Mouse (Mus musculus) intestine, postnatal 0 days (tissue): Measurements from ENCODE around the gene Itga11. TPM values are rescaled to one million over a fixed set of nuclear protein-coding genes. Genes with fewer than 3 reads are reported as not detected.
A peak's percentile ranks its signal among the peaks of the same experiment; 100 is the strongest.

Experiments used
- ATAC-seq: fragments of 200-750 bp; cut with Nextera tagmentation; 2 replicates; pipeline ENCODE4 v1.8.0; 2017; ENCODE audit warnings: mild to moderate bottlenecking, moderate TSS enrichment, moderate library complexity
- H3K27ac ChIP-seq: fragments of 300-500 bp; sonication (generic); 2 replicates; pipeline ENCODE4 v1.5.1; 2014; ENCODE audit warnings: mild to moderate bottlenecking, low read depth, low read length, moderate library complexity
- H3K27me3 ChIP-seq: fragments of 300-500 bp; sonication (generic); replicated peaks from 2 replicates; pipeline ENCODE4 v1.6.1; 2014; ENCODE audit warnings: low read length, mixed read lengths; ENCODE audit not compliant: control insufficient read depth, insufficient read depth
- H3K36me3 ChIP-seq: fragments of 300-500 bp; sonication (generic); 2 replicates; pipeline ENCODE4 v1.6.1; 2014; ENCODE audit warnings: mild to moderate bottlenecking, moderate library complexity; ENCODE audit not compliant: control insufficient read depth, insufficient read depth
- H3K4me1 ChIP-seq: fragments of 300-500 bp; sonication (generic); replicated peaks from 2 replicates; pipeline ENCODE4 v1.6.1; 2014; ENCODE audit warnings: antibody characterized with exemption, low read length, mixed read lengths; ENCODE audit not compliant: control insufficient read depth, insufficient read depth
- H3K4me2 ChIP-seq: fragments of 300-500 bp; sonication (generic); replicated peaks from 2 replicates; pipeline ENCODE4 v1.6.1; 2014; ENCODE audit warnings: low read depth, mild to moderate bottlenecking, moderate library complexity
- H3K4me3 ChIP-seq: fragments of 300-500 bp; sonication (generic); 2 replicates; pipeline ENCODE4 v1.5.1; 2014; ENCODE audit warnings: low read depth, low read length
- H3K9ac ChIP-seq: fragments of 300-500 bp; sonication (generic); 2 replicates; pipeline ENCODE4 v1.6.1; 2014; ENCODE audit warnings: mild to moderate bottlenecking, low read depth, low read length
- H3K9me3 ChIP-seq: fragments of 300-500 bp; sonication (generic); 2 replicates; pipeline ENCODE4 v1.6.1; 2016; ENCODE audit warnings: mixed run types; ENCODE audit not compliant: control insufficient read depth
- CTCF ChIP-seq: sonication (generic); IDR thresholded peaks from 2 replicates; pipeline ENCODE4 v1.5.1; 2016; ENCODE audit warnings: low read depth, mild to moderate bottlenecking, control low read depth, antibody characterized with exemption, moderate library complexity
- WGBS: fragments of 180-500 bp; shearing (Covaris S2); extraction: QIAGEN DNeasy Blood & Tissue Kit; methylation state at CpG from one replicate; pipeline ENCODE4 v1.1.7; 2014; 5-methylcytosine and 5-hydroxymethylcytosine counted together
- polyA plus RNA-seq: library from polyadenylated mRNA; unstranded; fragments of >200 nt; fragmentation: Nextera tagmentation; extraction: Ambion mirVana; gene quantifications from 2 replicates; pipeline ENCODE4 v1.2.1, GENCODE M21; 2015

Gene Itga11
- polyA plus RNA-seq, 1 experiment from 2014 or later: 0.46 TPM

DNA sequence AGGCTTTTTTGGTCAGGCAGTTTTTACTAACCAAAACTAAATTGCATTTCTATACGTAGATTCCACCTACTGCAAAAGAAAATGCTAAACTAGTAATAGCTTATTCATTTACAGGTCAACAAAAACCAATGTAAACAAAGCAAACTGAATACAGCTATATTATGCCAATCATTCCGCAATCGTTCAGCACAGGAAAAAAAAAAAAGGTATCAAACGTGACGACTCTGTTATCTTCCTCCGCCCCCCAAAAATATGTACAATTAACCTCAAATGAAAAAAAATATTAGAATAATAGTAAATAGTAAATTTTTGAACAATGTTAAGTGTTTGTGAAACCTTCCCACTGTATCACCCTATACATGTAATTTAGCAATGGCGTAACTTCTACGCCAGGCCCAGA is 132.5 kb downstream of the Itga11 start:
- WGBS: 13% methylated on average over 8 of the region's 8 CpGs
- H3K27me3 ChIP-seq: no peaks in the 10 kb centered on the region
- H3K36me3 ChIP-seq: no peaks in the 10 kb centered on the region
- peak overlapping the region; percentile 94 for H3K9ac ChIP-seq
- H3K4me3 ChIP-seq: peak overlapping the region; percentile 97
- peak overlapping the region; percentile 90 for H3K4me2 ChIP-seq
- H3K27ac ChIP-seq: no peak overlapping the region
- no peak for TF ChIP-seq CTCF
- H3K4me1 ChIP-seq: no peaks in the 10 kb centered on the region; the same call in 1 of the 2 replicates
- H3K9me3 ChIP-seq: no peaks in the 10 kb centered on the region
- no peak for ATAC-seq

DNA sequence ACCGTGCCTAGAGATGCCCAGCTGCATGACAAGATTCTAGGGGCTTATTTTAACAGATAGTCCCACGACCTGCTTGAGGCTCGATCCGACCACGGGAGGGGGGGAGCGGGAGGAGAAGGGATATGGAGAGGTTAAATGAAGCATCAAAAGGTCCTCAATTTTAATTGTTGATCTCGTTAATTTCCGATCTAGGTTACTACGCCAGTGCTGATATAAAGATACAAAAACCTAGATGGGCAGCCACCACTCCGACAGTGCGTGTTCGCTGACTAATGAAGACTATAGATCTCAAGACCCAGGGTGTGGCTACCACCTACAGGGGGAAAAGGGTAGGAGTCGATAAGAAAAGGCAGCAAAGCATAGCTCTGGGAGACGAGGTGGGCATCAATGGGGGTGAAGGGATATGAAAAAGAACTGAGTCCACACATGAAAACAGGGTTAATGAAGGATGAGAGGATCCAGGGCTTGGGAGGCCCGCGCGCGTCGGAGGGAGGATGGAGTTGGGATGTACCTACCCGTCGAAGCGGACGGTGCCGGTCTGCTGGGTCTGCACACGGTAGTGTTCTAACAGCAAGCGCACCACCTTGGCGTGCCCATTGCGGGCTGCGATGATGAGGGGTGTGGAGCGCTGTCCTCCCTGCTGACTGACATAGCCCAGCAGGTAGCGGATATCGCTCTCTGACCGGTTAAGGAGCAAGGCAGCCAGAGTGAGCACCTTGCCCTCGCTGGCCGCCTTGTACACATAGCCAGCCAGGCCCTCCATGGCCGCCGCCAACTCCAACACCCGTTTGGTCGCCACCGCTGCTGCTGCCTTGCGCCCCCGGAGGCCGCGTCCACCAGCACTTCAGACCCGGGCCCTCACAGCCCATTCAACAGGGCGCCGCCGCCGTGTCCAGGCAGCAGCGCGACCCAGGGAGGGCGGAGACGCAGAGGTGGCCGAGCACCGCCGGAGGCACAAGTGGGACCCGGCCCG is 133.2 kb downstream of the Itga11 start:
- Histone ChIP-seq H3K36me3 (no peaks in the 10 kb centered on the region), H3K4me3 (peak overlapping the region; percentile 97), H3K27me3 (no peaks in the 10 kb centered on the region), H3K9ac (peak overlapping the region; percentile 94), H3K9me3 (no peaks in the 10 kb centered on the region), H3K4me2 (peak overlapping the region; percentile 90), H3K27ac (peak overlapping the region; percentile 95), H3K4me1 (no peaks in the 10 kb centered on the region; the same call in 1 of the 2 replicates)
- peak; percentile 52 for TF ChIP-seq CTCF
- WGBS: under 1% methylated on average over 58 of the region's 58 CpGs
- ATAC-seq: peak; percentile 44

DNA sequence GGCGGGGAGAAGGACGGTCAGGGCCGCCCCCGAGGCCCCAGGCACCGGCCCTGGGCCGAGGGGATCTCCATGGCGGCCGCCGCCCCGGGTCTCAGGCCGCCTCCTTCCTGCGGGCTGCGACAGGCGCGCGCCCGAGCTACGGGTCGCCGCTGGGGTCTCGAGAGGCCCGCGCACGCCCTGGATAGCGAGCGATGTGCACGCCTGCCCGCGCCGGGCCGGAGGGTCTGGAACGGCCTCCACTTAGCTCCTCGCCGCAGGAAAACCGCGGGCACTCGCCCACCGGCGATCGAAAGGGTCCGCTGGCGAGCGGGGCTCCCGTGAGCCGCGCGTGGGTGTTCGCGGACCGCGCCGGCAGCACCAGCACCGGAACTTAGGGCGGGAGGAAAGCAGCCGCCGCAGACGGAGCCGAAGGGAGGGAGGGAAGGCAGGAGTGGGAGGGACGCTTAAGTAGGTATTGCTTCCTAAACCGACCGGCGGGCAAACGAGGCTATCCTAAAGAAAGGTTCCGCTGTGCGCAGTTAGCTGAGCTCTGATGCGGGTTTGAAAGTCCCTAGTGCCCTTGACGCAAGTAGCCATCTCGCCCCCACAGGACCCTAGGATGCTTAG is 134.0 kb downstream of the Itga11 start, which contains the start of gene Fem1b:
Gene Fem1b (minus strand): TSS at position 419 of the 606 bp plus-strand sequence.
- Histone ChIP-seq H3K36me3 (no peaks in the 10 kb centered on the region), H3K9me3 (no peaks in the 10 kb centered on the region), H3K4me3 (peak within 1 kb of the TSS; percentile 97), H3K4me1 (no peaks in the 10 kb centered on the region; the same call in 1 of the 2 replicates), H3K4me2 (peak within 1 kb of the TSS; percentile 90), H3K27me3 (no peaks in the 10 kb centered on the region), H3K9ac (peak within 1 kb of the TSS; percentile 94), H3K27ac (peak within 1 kb of the TSS; percentile 95)
- no peak for TF ChIP-seq CTCF
- under 1% methylated on average over 65 of the region's 68 CpGs for WGBS
- ATAC-seq: peak; percentile 89

DNA sequence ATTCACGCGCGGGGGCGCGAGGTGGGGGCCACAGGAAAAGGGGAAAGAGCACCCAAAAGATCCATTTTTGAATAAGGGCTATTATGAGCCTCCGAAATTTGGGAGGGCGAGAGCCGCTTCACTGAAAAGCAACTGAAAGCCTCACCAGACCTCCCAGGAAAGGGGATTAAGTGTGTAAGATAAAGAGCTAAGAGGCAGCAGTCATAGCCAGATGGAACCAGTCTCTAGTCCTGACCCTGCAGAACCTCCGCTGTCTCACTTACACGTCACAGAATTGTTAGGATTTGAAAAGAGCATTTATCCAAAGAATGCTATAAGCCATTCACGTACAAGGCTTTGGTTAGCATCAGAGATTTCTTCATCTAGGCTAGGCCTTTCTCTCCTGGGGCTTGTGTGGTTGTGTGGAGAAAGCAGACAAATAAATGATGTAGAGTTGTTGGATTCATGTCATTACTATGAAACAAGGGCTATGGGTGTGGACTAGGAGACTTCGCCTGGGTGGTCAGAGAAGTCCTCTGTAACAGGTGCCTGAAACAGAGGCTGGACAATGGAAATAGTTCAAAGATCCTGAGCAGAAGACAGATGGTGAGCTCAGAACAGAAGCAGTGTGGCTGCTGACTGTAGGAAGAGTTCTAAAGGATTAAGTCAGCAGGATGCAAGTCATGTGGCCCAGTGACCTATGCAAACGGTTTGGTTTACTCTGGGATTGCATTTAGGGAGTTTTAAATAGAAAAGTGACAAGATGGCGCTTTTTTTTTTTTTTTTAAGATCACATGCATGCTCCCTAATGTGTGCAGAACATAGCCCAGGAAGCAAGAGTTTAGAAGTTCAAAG is 134.8 kb downstream of the Itga11 start:
- TF ChIP-seq CTCF: no peak
- Histone ChIP-seq H3K36me3 (no peaks in the 10 kb centered on the region), H3K4me2 (peak overlapping the region; percentile 90), H3K4me1 (no peaks in the 10 kb centered on the region; the same call in 1 of the 2 replicates), H3K9me3 (no peaks in the 10 kb centered on the region), H3K27ac (peak overlapping the region; percentile 95), H3K27me3 (no peaks in the 10 kb centered on the region), H3K4me3 (peak overlapping the region; percentile 97), H3K9ac (peak overlapping the region; percentile 94)
- WGBS: 18% methylated on average over 14 of the region's 14 CpGs
- ATAC-seq: no peak

DNA sequence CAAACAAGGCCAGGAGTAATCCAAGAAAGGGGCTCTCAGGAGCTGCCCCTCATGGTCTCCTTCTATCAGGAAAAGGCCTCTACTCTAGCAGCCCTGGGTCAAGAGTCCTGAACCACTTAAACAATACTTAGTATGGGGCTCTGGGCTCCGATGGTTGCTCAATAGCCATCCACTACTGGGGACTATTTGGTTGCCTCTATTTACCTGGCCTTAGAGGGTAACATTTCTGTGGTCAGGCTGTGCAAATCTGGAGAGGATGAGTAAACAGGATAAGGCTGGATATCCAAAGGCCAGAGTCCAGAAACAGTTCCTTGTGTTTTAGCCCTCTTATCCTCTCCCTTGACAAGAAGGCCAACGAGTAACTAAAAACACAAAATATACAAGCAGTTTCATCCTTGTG is 137.1 kb downstream of the Itga11 start:
- no peaks in the 10 kb centered on the region for H3K27me3 ChIP-seq
- TF ChIP-seq CTCF: no peak
- no peak for ATAC-seq
- H3K9me3 ChIP-seq: no peaks in the 10 kb centered on the region
- no peak overlapping the region for H3K27ac ChIP-seq
- H3K36me3 ChIP-seq: no peaks in the 10 kb centered on the region
- 56% methylated on average over 2 of the region's 2 CpGs for WGBS
- no peak overlapping the region for H3K9ac ChIP-seq
- no peak overlapping the region for H3K4me2 ChIP-seq
- H3K4me3 ChIP-seq: no peak overlapping the region
- no peaks in the 10 kb centered on the region for H3K4me1 ChIP-seq
